Mouse (Mus musculus): ENCODE measurements around the gene Rbms2. TPM values are rescaled to one million over a fixed set of nuclear protein-coding genes. Genes with fewer than 3 reads are reported as not detected.
A peak's percentile ranks its signal among the peaks of the same experiment; 100 is the strongest.

The Rbms2 gene
- polyA plus RNA-seq, 1 experiment from 2014 or later, result 11.7 TPM

GRCm38 (mm10) chr10:128188242-128188877 is 8.3 kb upstream of the Rbms2 start:
- Histone ChIP-seq H3K9me3 (ENCODE audit: control insufficient read depth) (no peaks in the 10 kb centered on the region), H3K9ac (ENCODE audit: low read depth, low read length) (no peak overlapping the region), H3K27me3 (replicated peaks; ENCODE audit: control insufficient read depth, insufficient read depth, low read length) (no peaks in the 10 kb centered on the region), H3K36me3 (ENCODE audit: control insufficient read depth, insufficient read depth) (no peaks in the 10 kb centered on the region), H3K4me1 (replicated peaks; ENCODE audit: control insufficient read depth, insufficient read depth, low read length) (no peaks in the 10 kb centered on the region), H3K27ac (ENCODE audit: low read depth, low read length) (no peak overlapping the region), H3K4me3 (ENCODE audit: low read depth, low read length) (no peak overlapping the region), H3K4me2 (replicated peaks; ENCODE audit: low read depth) (no peak overlapping the region)
- peak; percentile 81 for TF ChIP-seq CTCF (IDR thresholded peaks at IDR 0.05; ENCODE audit: low read depth)
- WGBS, result 49% methylated on average over 2 of the region's 2 CpGs
- ATAC-seq, result no peak

GRCm38 (mm10) chr10:128187181-128187605 is 7.1 kb upstream of the Rbms2 start:
- no peaks in the 10 kb centered on the region for H3K27me3 ChIP-seq (replicated peaks; ENCODE audit: control insufficient read depth, insufficient read depth, low read length)
- H3K4me1 ChIP-seq (replicated peaks; ENCODE audit: control insufficient read depth, insufficient read depth, low read length), result no peaks in the 10 kb centered on the region
- no peaks in the 10 kb centered on the region for H3K36me3 ChIP-seq (ENCODE audit: control insufficient read depth, insufficient read depth)
- TF ChIP-seq CTCF (IDR thresholded peaks at IDR 0.05; ENCODE audit: low read depth), result no peak
- H3K4me2 ChIP-seq (replicated peaks; ENCODE audit: low read depth), result no peak overlapping the region
- no peaks in the 10 kb centered on the region for H3K9me3 ChIP-seq (ENCODE audit: control insufficient read depth)
- H3K27ac ChIP-seq (ENCODE audit: low read depth, low read length), result no peak overlapping the region
- no peak overlapping the region for H3K9ac ChIP-seq (ENCODE audit: low read depth, low read length)
- WGBS, result 65% methylated on average over 5 of the region's 5 CpGs
- no peak overlapping the region for H3K4me3 ChIP-seq (ENCODE audit: low read depth, low read length)
- no peak for ATAC-seq

- peak; percentile 99 for TF ChIP-seq CTCF (IDR thresholded peaks at IDR 0.05; ENCODE audit: low read depth)
- Histone ChIP-seq H3K4me3 (ENCODE audit: low read depth, low read length) (no peak overlapping the region), H3K4me2 (replicated peaks; ENCODE audit: low read depth) (no peak overlapping the region), H3K27ac (ENCODE audit: low read depth, low read length) (no peak overlapping the region), H3K36me3 (ENCODE audit: control insufficient read depth, insufficient read depth) (no peaks in the 10 kb centered on the region), H3K27me3 (replicated peaks; ENCODE audit: control insufficient read depth, insufficient read depth, low read length) (no peaks in the 10 kb centered on the region), H3K4me1 (replicated peaks; ENCODE audit: control insufficient read depth, insufficient read depth, low read length) (no peaks in the 10 kb centered on the region), H3K9ac (ENCODE audit: low read depth, low read length) (no peak overlapping the region), H3K9me3 (ENCODE audit: control insufficient read depth) (no peaks in the 10 kb centered on the region)
- 35% methylated on average over 2 of the region's 2 CpGs for WGBS
- ATAC-seq, result peak; percentile 75
These were observed 5.9 kb upstream of the Rbms2 start for GRCm38 (mm10) chr10:128185959-128186358.

GRCm38 (mm10) chr10:128185277-128185940 is 5.3 kb upstream of the Rbms2 start:
- Histone ChIP-seq H3K36me3 (ENCODE audit: control insufficient read depth, insufficient read depth) (no peaks in the 10 kb centered on the region), H3K27me3 (replicated peaks; ENCODE audit: control insufficient read depth, insufficient read depth, low read length) (no peaks in the 10 kb centered on the region), H3K4me1 (replicated peaks; ENCODE audit: control insufficient read depth, insufficient read depth, low read length) (no peaks in the 10 kb centered on the region), H3K4me2 (replicated peaks; ENCODE audit: low read depth) (no peak overlapping the region), H3K9me3 (ENCODE audit: control insufficient read depth) (no peaks in the 10 kb centered on the region), H3K9ac (ENCODE audit: low read depth, low read length) (no peak overlapping the region), H3K27ac (ENCODE audit: low read depth, low read length) (no peak overlapping the region), H3K4me3 (ENCODE audit: low read depth, low read length) (no peak overlapping the region)
- WGBS, result 71% methylated on average over 6 of the region's 6 CpGs
- TF ChIP-seq CTCF (IDR thresholded peaks at IDR 0.05; ENCODE audit: low read depth), result no peak
- 0 out of 2 replicates have a peak, but pooled peaks have one; percentile 11 for ATAC-seq

- ATAC-seq, result no peak
- 87% methylated on average over 2 of the region's 2 CpGs for WGBS
- Histone ChIP-seq H3K4me2 (replicated peaks; ENCODE audit: low read depth) (no peak overlapping the region), H3K9me3 (ENCODE audit: control insufficient read depth) (no peaks in the 10 kb centered on the region), H3K9ac (ENCODE audit: low read depth, low read length) (no peak overlapping the region), H3K4me3 (ENCODE audit: low read depth, low read length) (no peak overlapping the region), H3K36me3 (ENCODE audit: control insufficient read depth, insufficient read depth) (no peaks in the 10 kb centered on the region), H3K27me3 (replicated peaks; ENCODE audit: control insufficient read depth, insufficient read depth, low read length) (no peaks in the 10 kb centered on the region), H3K27ac (ENCODE audit: low read depth, low read length) (no peak overlapping the region), H3K4me1 (replicated peaks; ENCODE audit: control insufficient read depth, insufficient read depth, low read length) (no peaks in the 10 kb centered on the region)
- no peak for TF ChIP-seq CTCF (IDR thresholded peaks at IDR 0.05; ENCODE audit: low read depth)
These were observed 4.2 kb upstream of the Rbms2 start for GRCm38 (mm10) chr10:128184296-128184695.

GRCm38 (mm10) chr10:128177316-128177715 is 2.8 kb downstream of the Rbms2 start:
- H3K27ac ChIP-seq (ENCODE audit: low read depth, low read length), result no peak overlapping the region
- peaks cover 4% of the 10 kb centered on the region; the same call in 1 of the 2 replicates for H3K4me1 ChIP-seq (replicated peaks; ENCODE audit: control insufficient read depth, insufficient read depth, low read length)
- TF ChIP-seq CTCF (IDR thresholded peaks at IDR 0.05; ENCODE audit: low read depth), result no peak
- WGBS, result 89% methylated on average over 4 of the region's 4 CpGs
- H3K9ac ChIP-seq (ENCODE audit: low read depth, low read length), result no peak overlapping the region
- no peaks in the 10 kb centered on the region for H3K36me3 ChIP-seq (ENCODE audit: control insufficient read depth, insufficient read depth)
- ATAC-seq, result no peak
- H3K9me3 ChIP-seq (ENCODE audit: control insufficient read depth), result no peaks in the 10 kb centered on the region
- H3K4me2 ChIP-seq (replicated peaks; ENCODE audit: low read depth), result no peak overlapping the region
- H3K4me3 ChIP-seq (ENCODE audit: low read depth, low read length), result no peak overlapping the region
- H3K27me3 ChIP-seq (replicated peaks; ENCODE audit: control insufficient read depth, insufficient read depth, low read length), result no peaks in the 10 kb centered on the region
